Mouse (Mus musculus) frontal cortex, adult (tissue): ENCODE data around the gene Brpf1.

Source experiments
- ATAC-seq: cut with Nextera tagmentation; 2 replicates; pipeline ENCODE4 v1.9.2; 2017; ENCODE audit warnings: mild to moderate bottlenecking, moderate library complexity, mixed read lengths; ENCODE audit not compliant: low TSS enrichment

The Brpf1 gene

GRCm38 (mm10) chr6:113352820-113353219 is 45.9 kb downstream of the Brpf1 start:
- ATAC-seq: no peak

- no peak for ATAC-seq
Observed at GRCm38 (mm10) chr6:113353696-113354095, 46.8 kb downstream of the Brpf1 start.

- no peak for ATAC-seq
Observed at GRCm38 (mm10) chr6:113361476-113361875, 54.5 kb downstream of the Brpf1 start.

- no peak for ATAC-seq
Observed at GRCm38 (mm10) chr6:113362241-113362640, 55.3 kb downstream of the Brpf1 start.

- no peak for ATAC-seq
Observed at GRCm38 (mm10) chr6:113364518-113365135, 57.7 kb downstream of the Brpf1 start.

- ATAC-seq: no peak
Observed at GRCm38 (mm10) chr6:113366639-113367038, 59.7 kb downstream of the Brpf1 start.

GRCm38 (mm10) chr6:113367574-113367973 is 60.6 kb downstream of the Brpf1 start:
- no peak for ATAC-seq

- ATAC-seq: no peak
Observed at GRCm38 (mm10) chr6:113368124-113368523, 61.2 kb downstream of the Brpf1 start.

GRCm38 (mm10) chr6:113368577-113368976 is 61.6 kb downstream of the Brpf1 start:
- no peak for ATAC-seq

- no peak for ATAC-seq
Observed at GRCm38 (mm10) chr6:113370194-113370929, 63.4 kb downstream of the Brpf1 start.

- ATAC-seq: no peak
Observed at GRCm38 (mm10) chr6:113373491-113373890, 66.6 kb downstream of the Brpf1 start.
